31 mouse cellular contexts compared by ENCODE assay signal in genomic region chr10:97591685-97592084, GRCm38 (mm10). TPM values are rescaled to one million over a fixed set of nuclear protein-coding genes. Genes with fewer than 3 reads are reported as not detected.
A peak's percentile ranks its signal among the peaks of the same experiment; 100 is the strongest.
DNase-seq lines count a peak whose midpoint lies in the region; ATAC-seq and TF ChIP-seq lines count a peak whose summit lies in the region.
"Had no signal": no experiment of that assay in that cellular context is flagged by ENCODE, and none has a peak within 500 bp of the region (broad histone marks: within the 10 kb centered on the region; RNA-seq: fewer than 3 reads in every experiment).

No protein-coding gene starts in this region.

- DNase-seq in kidney, adult 2 months: no peak
- DNase-seq in lung, embryonic 14.5 days: no peak
- no peak for DNase-seq in lung, adult 2 months
- DNase-seq in embryonic facial prominence, embryonic 14.5 days (ENCODE audit: low spot score): peak; percentile 40
- DNase-seq in Muller cell, postnatal 12 days (ENCODE audit: inconsistent ontology term): no peak
- DNase-seq: adrenal gland, adult 8-10 months; B cell, adult 2 months; cerebellum, adult 8-10 months; cerebellum, postnatal 36 days; gastrocnemius, adult 2 months; gastrocnemius, postnatal 36 days; heart, adult 18-20 months; heart, postnatal 4 days; kidney, postnatal 10 days; layer of hippocampus, adult 9-11 months; liver, postnatal 0 days; retina, postnatal 1 day; right cerebral cortex, postnatal 14 days; thymus, adult 18-20 months; thymus, postnatal 25 days had no signal

- H3K9me3 ChIP-seq in kidney, embryonic 14.5 days (ENCODE audit: control insufficient read depth, low read length): no peaks in the 10 kb centered on the region
- no peaks in the 10 kb centered on the region for H3K9me3 ChIP-seq in lung, embryonic 14.5 days (ENCODE audit: low read depth, low read length)
- no peaks in the 10 kb centered on the region for H3K9me3 ChIP-seq in embryonic facial prominence, embryonic 14.5 days (ENCODE audit: control insufficient read depth, low read length)
- H3K9me3 ChIP-seq in stomach, embryonic 16.5 days (replicated peaks; ENCODE audit: control insufficient read depth, low read length): no peaks in the 10 kb centered on the region
- H3K9me3 ChIP-seq: hindbrain, embryonic 13.5 days; liver, embryonic 12.5 days; midbrain, embryonic 10.5 days; midbrain, embryonic 15.5 days; neural tube, embryonic 15.5 days; stomach, embryonic 15.5 days had no signal

- no peak for TF ChIP-seq CTCF in kidney, adult 2 months (conservative IDR thresholded peaks at IDR 0.05; ENCODE audit: insufficient read depth, insufficient read length, low read depth, low read length)
- no peak for TF ChIP-seq CTCF in lung, embryonic 14.5 days (IDR thresholded peaks at IDR 0.05; ENCODE audit: low read depth)
- no peak for TF ChIP-seq CTCF in lung, adult 2 months (IDR thresholded peaks at IDR 0.05; ENCODE audit: insufficient read depth, low read length)

- no peak overlapping the region for H3K9ac ChIP-seq in kidney, embryonic 14.5 days (ENCODE audit: low read depth, low read length)
- no peak overlapping the region for H3K9ac ChIP-seq in lung, embryonic 14.5 days
- H3K9ac ChIP-seq in embryonic facial prominence, embryonic 14.5 days (ENCODE audit: low read depth, low read length): no peak overlapping the region
- no peak overlapping the region for H3K9ac ChIP-seq in stomach, embryonic 16.5 days (ENCODE audit: low read length)
- H3K9ac ChIP-seq: hindbrain, embryonic 13.5 days; liver, embryonic 12.5 days; liver, postnatal 0 days; midbrain, embryonic 15.5 days; neural tube, embryonic 15.5 days; stomach, embryonic 15.5 days had no signal

- WGBS in kidney, embryonic 14.5 days: 37% methylated on average over 3 of the region's 3 CpGs
- 45% methylated on average over 3 of the region's 3 CpGs for WGBS in kidney, adult 2 months
- 49% methylated on average over 3 of the region's 3 CpGs for WGBS in lung, embryonic 14.5 days
- 59% methylated on average over 3 of the region's 3 CpGs for WGBS in lung, adult 2 months
- 38% methylated on average over 3 of the region's 3 CpGs for WGBS in embryonic facial prominence, embryonic 14.5 days
- WGBS in stomach, embryonic 16.5 days: 45% methylated on average over 3 of the region's 3 CpGs

- ATAC-seq in kidney, embryonic 14.5 days (ENCODE audit: low FRiP score, low TSS enrichment): 0 out of 2 replicates have a peak, but pooled peaks have one; percentile 57
- ATAC-seq in lung, embryonic 14.5 days (ENCODE audit: insufficient read depth): no peak
- no peak for ATAC-seq in embryonic facial prominence, embryonic 14.5 days (ENCODE audit: low read depth)
- no peak for ATAC-seq in stomach, embryonic 16.5 days (ENCODE audit: insufficient read depth, low FRiP score)
- ATAC-seq: forebrain, embryonic 16.5 days; liver, embryonic 12.5 days; liver, postnatal 0 days; midbrain, embryonic 15.5 days had no signal

- H3K4me1 ChIP-seq in kidney, embryonic 14.5 days (ENCODE audit: control insufficient read depth, insufficient read depth, low read length): no peaks in the 10 kb centered on the region
- no peaks in the 10 kb centered on the region for H3K4me1 ChIP-seq in kidney, adult 2 months (ENCODE audit: control insufficient read depth, insufficient read depth, low read length)
- no peaks in the 10 kb centered on the region for H3K4me1 ChIP-seq in lung, embryonic 14.5 days (ENCODE audit: insufficient read depth)
- H3K4me1 ChIP-seq in lung, adult 2 months (ENCODE audit: control insufficient read depth, insufficient read depth, low read length): no peaks in the 10 kb centered on the region
- peaks cover 9% of the 10 kb centered on the region for H3K4me1 ChIP-seq in embryonic facial prominence, embryonic 14.5 days (ENCODE audit: control insufficient read depth, insufficient read depth, low read length)
- 0 out of 2 replicates have a peak, but pooled peaks cover 11% of the 10 kb centered on the region for H3K4me1 ChIP-seq in stomach, embryonic 16.5 days (ENCODE audit: control insufficient read depth, insufficient read depth, low read length)
- H3K4me1 ChIP-seq: hindbrain, embryonic 13.5 days; liver, embryonic 12.5 days; midbrain, embryonic 10.5 days; midbrain, embryonic 15.5 days; neural tube, embryonic 15.5 days had no signal

- no peak overlapping the region for H3K4me3 ChIP-seq in kidney, embryonic 14.5 days (ENCODE audit: low read length)
- no peak overlapping the region for H3K4me3 ChIP-seq in kidney, adult 2 months (ENCODE audit: insufficient read depth, low read depth, low read length)
- no peak overlapping the region for H3K4me3 ChIP-seq in lung, embryonic 14.5 days (ENCODE audit: low read depth, low read length)
- H3K4me3 ChIP-seq in lung, adult 2 months (replicated peaks; ENCODE audit: extremely low read depth, low read depth, low read length): no peak overlapping the region
- no peak overlapping the region for H3K4me3 ChIP-seq in embryonic facial prominence, embryonic 14.5 days (ENCODE audit: low read depth, low read length)
- H3K4me3 ChIP-seq in stomach, embryonic 16.5 days (replicated peaks; ENCODE audit: low read length): no peak overlapping the region
- H3K4me3 ChIP-seq: gastrocnemius, adult 2 months; hindbrain, embryonic 13.5 days; liver, embryonic 12.5 days; midbrain, embryonic 10.5 days; midbrain, embryonic 15.5 days; neural tube, embryonic 15.5 days; stomach, embryonic 15.5 days had no signal

- H3K27me3 ChIP-seq in kidney, embryonic 14.5 days (ENCODE audit: control insufficient read depth, insufficient read depth, low read length): no peaks in the 10 kb centered on the region
- no peaks in the 10 kb centered on the region for H3K27me3 ChIP-seq in kidney, adult 2 months (replicated peaks; ENCODE audit: control insufficient read depth, insufficient read depth, low read length)
- H3K27me3 ChIP-seq in lung, embryonic 14.5 days (ENCODE audit: insufficient read depth, low read length): no peaks in the 10 kb centered on the region
- no peaks in the 10 kb centered on the region for H3K27me3 ChIP-seq in embryonic facial prominence, embryonic 14.5 days (replicated peaks; ENCODE audit: control insufficient read depth, insufficient read depth, low read length)
- no peaks in the 10 kb centered on the region for H3K27me3 ChIP-seq in stomach, embryonic 16.5 days (ENCODE audit: control insufficient read depth, insufficient read depth, low read length)
- H3K27me3 ChIP-seq: hindbrain, embryonic 13.5 days; liver, embryonic 12.5 days; midbrain, embryonic 15.5 days; neural tube, embryonic 15.5 days; stomach, embryonic 15.5 days had no signal

- TF ChIP-seq POLR2A in kidney, adult 2 months (IDR thresholded peaks at IDR 0.05; ENCODE audit: low read depth, low read length): no peak
- no peak for TF ChIP-seq POLR2A in lung, adult 2 months (IDR thresholded peaks at IDR 0.05; ENCODE audit: borderline replicate concordance, extremely low read depth, low read depth, low read length)

- no peaks in the 10 kb centered on the region for H3K36me3 ChIP-seq in kidney, embryonic 14.5 days (ENCODE audit: control insufficient read depth, insufficient read depth, low read length)
- no peaks in the 10 kb centered on the region for H3K36me3 ChIP-seq in kidney, adult 2 months (ENCODE audit: control insufficient read depth, insufficient read depth, low read length)
- no peaks in the 10 kb centered on the region for H3K36me3 ChIP-seq in lung, embryonic 14.5 days (ENCODE audit: insufficient read depth)
- H3K36me3 ChIP-seq in embryonic facial prominence, embryonic 14.5 days (ENCODE audit: control insufficient read depth, insufficient read depth, low read length): no peaks in the 10 kb centered on the region
- H3K36me3 ChIP-seq in stomach, embryonic 16.5 days (ENCODE audit: control insufficient read depth, insufficient read depth, low read length): no peaks in the 10 kb centered on the region
- H3K36me3 ChIP-seq: hindbrain, embryonic 13.5 days; liver, embryonic 12.5 days; midbrain, embryonic 10.5 days; midbrain, embryonic 15.5 days; neural tube, embryonic 15.5 days; stomach, embryonic 15.5 days had no signal

- no peak overlapping the region for H3K27ac ChIP-seq in kidney, embryonic 14.5 days (ENCODE audit: low read depth, low read length)
- no peak overlapping the region for H3K27ac ChIP-seq in kidney, adult 2 months (ENCODE audit: insufficient read depth, low read depth, low read length)
- H3K27ac ChIP-seq in lung, embryonic 14.5 days (ENCODE audit: low read depth): peak overlapping the region; percentile 54; the same call in 1 of the 2 replicates
- H3K27ac ChIP-seq in embryonic facial prominence, embryonic 14.5 days (replicated peaks; ENCODE audit: low read depth, low read length): peak overlapping the region; percentile 67
- 0 out of 2 replicates have a peak overlapping the region, but pooled peaks have one; percentile 60 for H3K27ac ChIP-seq in stomach, embryonic 16.5 days (ENCODE audit: low read length)
- H3K27ac ChIP-seq: gastrocnemius, adult 2 months; hindbrain, embryonic 13.5 days; liver, embryonic 12.5 days; midbrain, embryonic 10.5 days; midbrain, embryonic 15.5 days; neural tube, embryonic 15.5 days had no signal

- H3K4me2 ChIP-seq in kidney, embryonic 14.5 days (replicated peaks; ENCODE audit: low read depth, low read length): no peak overlapping the region
- H3K4me2 ChIP-seq in lung, embryonic 14.5 days: no peak overlapping the region
- H3K4me2 ChIP-seq in embryonic facial prominence, embryonic 14.5 days (ENCODE audit: low read depth, low read length): no peak overlapping the region
- H3K4me2 ChIP-seq in stomach, embryonic 16.5 days (ENCODE audit: low read depth, low read length): no peak overlapping the region
- H3K4me2 ChIP-seq: heart, embryonic 11.5 days; hindbrain, embryonic 13.5 days; liver, embryonic 12.5 days; midbrain, embryonic 15.5 days; neural tube, embryonic 15.5 days; stomach, embryonic 15.5 days had no signal

RNA-seq across cellular contexts. Expression of gene Kera, which starts 15.0 kb away (rescaled TPM):
- 0.09 TPM in 2 replicates for polyA plus RNA-seq in kidney, embryonic 14.5 days (2014; fragmentation: Nextera tagmentation; extraction: Ambion mirVana)
- not detected in 2 replicates for polyA plus RNA-seq in kidney, adult 2 months (2012; rRNA removed)
- polyA plus RNA-seq in lung, embryonic 14.5 days (2014; fragmentation: Nextera tagmentation; extraction: Ambion mirVana): 0.11 TPM in 1 of 2 replicates, not detected in the other
- polyA plus RNA-seq in lung, adult 2 months (2012; rRNA removed): not detected in 2 replicates
- polyA plus RNA-seq in embryonic facial prominence, embryonic 14.5 days (2014; fragmentation: Nextera tagmentation; extraction: Ambion mirVana): 21.6 and 22.0 TPM in 2 replicates
- 1.4 and 1.8 TPM in 2 replicates for polyA plus RNA-seq in stomach, embryonic 16.5 days (2015; fragmentation: Nextera tagmentation; extraction: Ambion mirVana)
- polyA plus RNA-seq: forebrain, embryonic 16.5 days; hindbrain, embryonic 13.5 days; liver, embryonic 12.5 days; liver, postnatal 0 days; midbrain, embryonic 10.5 days; small intestine, adult 2 months had no signal

RNA-seq across cellular contexts. Expression of gene Lum, which starts 26.8 kb away (rescaled TPM):
- 41.7 and 46.5 TPM in 2 replicates for polyA plus RNA-seq in kidney, embryonic 14.5 days (2014; fragmentation: Nextera tagmentation; extraction: Ambion mirVana)
- 6.4 and 7.9 TPM in 2 replicates for polyA plus RNA-seq in kidney, adult 2 months (2012; rRNA removed)
- polyA plus RNA-seq in lung, embryonic 14.5 days (2014; fragmentation: Nextera tagmentation; extraction: Ambion mirVana): 41.8 and 50.1 TPM in 2 replicates
- polyA plus RNA-seq in lung, adult 2 months (2012; rRNA removed): 5.0 and 12.5 TPM in 2 replicates
- polyA plus RNA-seq in embryonic facial prominence, embryonic 14.5 days (2014; fragmentation: Nextera tagmentation; extraction: Ambion mirVana): 568 and 584 TPM in 2 replicates
- polyA plus RNA-seq in stomach, embryonic 16.5 days (2015; fragmentation: Nextera tagmentation; extraction: Ambion mirVana): 301 and 315 TPM in 2 replicates

RNA-seq across cellular contexts. Expression of gene Epyc, which starts 52.2 kb away (rescaled TPM):
- not detected in 2 replicates for polyA plus RNA-seq in kidney, embryonic 14.5 days (2014; fragmentation: Nextera tagmentation; extraction: Ambion mirVana)
- polyA plus RNA-seq in kidney, adult 2 months (2012; rRNA removed): 0.22 and 0.43 TPM in 2 replicates
- 1.7 and 1.9 TPM in 2 replicates for polyA plus RNA-seq in lung, embryonic 14.5 days (2014; fragmentation: Nextera tagmentation; extraction: Ambion mirVana)
- polyA plus RNA-seq in lung, adult 2 months (2012; rRNA removed): 0.11 TPM in 1 of 2 replicates, not detected in the other
- polyA plus RNA-seq in embryonic facial prominence, embryonic 14.5 days (2014; fragmentation: Nextera tagmentation; extraction: Ambion mirVana): 27.9 and 39.2 TPM in 2 replicates
- polyA plus RNA-seq in stomach, embryonic 16.5 days (2015; fragmentation: Nextera tagmentation; extraction: Ambion mirVana): 0.85 and 1.3 TPM in 2 replicates
- polyA plus RNA-seq: liver, postnatal 0 days; small intestine, adult 2 months had no signal

Comparison
In these comparisons a context has a peak if more than half of its experiments do, and no peak if none do; other contexts are left out.
1. H3K27ac ChIP-seq: peak in lung, embryonic 14.5 days (single experiment), embryonic facial prominence, embryonic 14.5 days (single experiment) and stomach, embryonic 16.5 days (single experiment); none in kidney, embryonic 14.5 days (single experiment) and kidney, adult 2 months (single experiment).